Mouse (Mus musculus) limb, embryonic 11.5 days (tissue): ENCODE data around the gene Foxa3. TPM values are rescaled to one million over a fixed set of nuclear protein-coding genes. Genes with fewer than 3 reads are reported as not detected.
A peak's percentile ranks its signal among the peaks of the same experiment; 100 is the strongest.

Experiments
- ATAC-seq: fragments of 200-750 bp; cut with Nextera tagmentation; 2 replicates; pipeline ENCODE4 v1.8.0; 2017; ENCODE audit warnings: low read depth; ENCODE audit not compliant: insufficient number of reproducible peaks, low FRiP score, low TSS enrichment
- DNase-seq: peaks from one replicate; pipeline ENCODE4 v3.0.0-alpha.2; 2015; ENCODE audit warnings: low spot score
- H3K27ac ChIP-seq: fragments of 300-500 bp; sonication (generic); replicated peaks from 2 replicates; pipeline ENCODE4 v1.5.1; 2014; ENCODE audit warnings: low read depth, mild to moderate bottlenecking, low read length
- H3K27me3 ChIP-seq: fragments of 300-500 bp; sonication (generic); 2 replicates; pipeline ENCODE4 v1.6.1; 2014; ENCODE audit warnings: mild to moderate bottlenecking, low read length, mixed read lengths; ENCODE audit not compliant: control insufficient read depth, insufficient read depth
- H3K36me3 ChIP-seq: fragments of 300-500 bp; sonication (generic); 2 replicates; pipeline ENCODE4 v1.6.1; 2014; ENCODE audit warnings: mild to moderate bottlenecking, low read length, moderate library complexity, mixed read lengths; ENCODE audit not compliant: control insufficient read depth, insufficient read depth
- H3K4me1 ChIP-seq: fragments of 300-500 bp; sonication (generic); 2 replicates; pipeline ENCODE4 v1.6.1; 2014; ENCODE audit warnings: low read length, mixed read lengths; ENCODE audit not compliant: control insufficient read depth, insufficient read depth
- H3K4me2 ChIP-seq: fragments of 300-500 bp; sonication (generic); 2 replicates; pipeline ENCODE4 v1.6.1; 2014; ENCODE audit warnings: low read depth, mild to moderate bottlenecking, moderate library complexity; ENCODE audit not compliant: severe bottlenecking
- H3K4me3 ChIP-seq: fragments of 300-500 bp; sonication (generic); 2 replicates; pipeline ENCODE4 v1.5.1; 2014; ENCODE audit warnings: low read depth, low read length
- H3K9ac ChIP-seq: fragments of 300-500 bp; sonication (generic); 2 replicates; pipeline ENCODE4 v1.6.1; 2014; ENCODE audit warnings: mild to moderate bottlenecking, low read length
- H3K9me3 ChIP-seq: fragments of 300-500 bp; sonication (generic); 2 replicates; pipeline ENCODE4 v1.6.1; 2016; ENCODE audit warnings: low read length; ENCODE audit not compliant: control insufficient read depth
- WGBS: fragments of 180-500 bp; shearing (Covaris S2); extraction: QIAGEN DNeasy Blood & Tissue Kit; methylation state at CpG from one replicate; pipeline ENCODE4 v1.1.7; 2014; 5-methylcytosine and 5-hydroxymethylcytosine counted together
- polyA plus RNA-seq: library from polyadenylated mRNA; unstranded; fragments of >200 nt; fragmentation: Nextera tagmentation; extraction: Ambion mirVana; gene quantifications from 2 replicates; pipeline ENCODE4 v1.2.1, GENCODE M21; 2014

Foxa3 gene
- polyA plus RNA-seq, 1 experiment from 2014 or later, result 0.21 TPM

DNA sequence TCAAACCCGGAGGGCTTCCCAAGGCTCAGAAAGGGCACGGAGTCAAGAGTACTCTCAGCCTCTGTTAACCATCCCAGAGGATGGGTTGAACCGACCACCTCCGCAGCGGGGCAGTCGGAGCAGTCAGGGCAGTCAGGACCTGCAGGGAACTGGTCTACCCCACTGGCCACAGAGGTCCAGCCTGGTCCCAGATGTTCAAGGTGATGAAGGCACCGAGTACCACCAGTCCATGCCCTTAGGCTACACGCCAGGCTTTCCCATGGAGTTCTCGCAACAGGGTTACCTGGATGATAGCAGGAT, 31.4 kb upstream of the Foxa3 start:
- ATAC-seq, result peak; percentile 23; the same call in 1 of the 2 replicates
- H3K36me3 ChIP-seq, result peaks cover 11% of the 10 kb centered on the region
- no peaks in the 10 kb centered on the region for H3K4me1 ChIP-seq
- peak overlapping the region; percentile 12; the same call in 1 of the 2 replicates for H3K4me2 ChIP-seq
- H3K9me3 ChIP-seq, result no peaks in the 10 kb centered on the region; the same call in 1 of the 2 replicates
- H3K27me3 ChIP-seq, result no peaks in the 10 kb centered on the region
- WGBS, result 72% methylated on average over 9 of the region's 9 CpGs
- no peak overlapping the region for H3K4me3 ChIP-seq
- no peak overlapping the region for H3K9ac ChIP-seq
- DNase-seq, result no peak
- H3K27ac ChIP-seq, result no peak overlapping the region

DNA sequence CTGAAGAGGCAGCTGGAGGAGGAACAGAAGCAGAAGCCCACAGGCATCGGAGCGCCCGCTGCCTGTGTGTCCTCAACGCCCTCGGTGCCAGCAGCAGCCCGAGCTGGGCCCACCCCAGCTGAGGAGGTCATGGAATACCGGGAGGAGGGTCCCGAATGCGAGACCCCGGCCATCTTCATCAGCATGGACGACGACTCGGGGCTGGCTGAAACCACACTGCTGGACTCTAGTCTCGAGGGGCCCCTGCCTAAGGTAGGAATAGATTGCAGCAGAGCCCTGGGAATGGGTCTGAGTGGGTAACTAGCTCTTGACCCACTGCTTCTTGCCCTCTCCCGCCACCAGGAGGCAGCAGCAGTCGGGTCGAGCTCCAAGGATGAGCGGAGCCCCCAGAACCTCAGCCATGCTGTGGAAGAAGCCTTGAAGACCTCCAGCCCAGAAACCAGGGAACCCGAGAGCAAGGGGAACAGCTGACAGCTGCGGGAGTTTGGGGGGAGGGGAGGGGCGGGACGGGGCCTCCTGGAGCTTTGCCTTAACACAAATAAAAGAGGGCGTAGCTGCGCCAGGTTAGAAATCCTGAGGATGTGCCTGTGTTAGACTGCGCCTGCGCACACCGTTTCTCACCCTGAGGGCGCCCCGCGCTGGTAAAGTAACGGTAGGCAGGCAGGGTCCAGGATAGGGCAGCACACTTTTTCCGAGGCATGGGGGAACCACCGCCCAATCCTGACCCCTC, 30.9 kb upstream of the Foxa3 start, which contains the start of gene Rsph6a:
TSS of gene Rsph6a (plus strand) at position 644 of the 730 bp plus-strand sequence.
- Histone ChIP-seq H3K27ac (no peak within 1 kb of the TSS), H3K4me1 (no peaks in the 10 kb centered on the region), H3K4me2 (peak within 1 kb of the TSS; percentile 12; the same call in 1 of the 2 replicates), H3K4me3 (no peak within 1 kb of the TSS), H3K36me3 (peaks cover 15% of the 10 kb centered on the region), H3K9ac (no peak within 1 kb of the TSS), H3K9me3 (no peaks in the 10 kb centered on the region; the same call in 1 of the 2 replicates), H3K27me3 (no peaks in the 10 kb centered on the region)
- 26% methylated on average over 33 of the region's 33 CpGs for WGBS
- DNase-seq, result peak; percentile 86
- ATAC-seq, result peak; percentile 49; the same call in 1 of the 2 replicates

DNA sequence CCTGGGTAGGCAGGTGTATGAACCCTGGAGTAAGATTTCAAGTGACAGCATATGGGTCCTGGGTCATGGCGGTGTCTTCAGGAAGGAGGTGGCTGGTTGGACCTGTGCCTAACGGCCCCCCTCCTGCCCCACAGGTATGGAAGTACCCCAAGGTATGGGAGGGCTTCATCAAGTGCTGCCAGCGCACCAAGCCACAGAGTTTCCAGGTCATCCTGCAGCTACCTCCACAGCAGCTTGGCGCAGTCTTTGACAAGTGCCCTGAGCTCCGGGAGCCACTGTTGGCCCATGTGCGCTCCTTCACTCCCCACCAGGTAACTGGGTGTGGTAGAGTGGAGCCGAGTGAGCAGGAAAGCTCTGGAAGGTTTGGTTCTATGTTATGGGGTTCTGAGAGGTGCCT, 29.8 kb upstream of the Foxa3 start:
- 89% methylated on average over 7 of the region's 7 CpGs for WGBS
- peaks cover 17% of the 10 kb centered on the region for H3K36me3 ChIP-seq

DNA sequence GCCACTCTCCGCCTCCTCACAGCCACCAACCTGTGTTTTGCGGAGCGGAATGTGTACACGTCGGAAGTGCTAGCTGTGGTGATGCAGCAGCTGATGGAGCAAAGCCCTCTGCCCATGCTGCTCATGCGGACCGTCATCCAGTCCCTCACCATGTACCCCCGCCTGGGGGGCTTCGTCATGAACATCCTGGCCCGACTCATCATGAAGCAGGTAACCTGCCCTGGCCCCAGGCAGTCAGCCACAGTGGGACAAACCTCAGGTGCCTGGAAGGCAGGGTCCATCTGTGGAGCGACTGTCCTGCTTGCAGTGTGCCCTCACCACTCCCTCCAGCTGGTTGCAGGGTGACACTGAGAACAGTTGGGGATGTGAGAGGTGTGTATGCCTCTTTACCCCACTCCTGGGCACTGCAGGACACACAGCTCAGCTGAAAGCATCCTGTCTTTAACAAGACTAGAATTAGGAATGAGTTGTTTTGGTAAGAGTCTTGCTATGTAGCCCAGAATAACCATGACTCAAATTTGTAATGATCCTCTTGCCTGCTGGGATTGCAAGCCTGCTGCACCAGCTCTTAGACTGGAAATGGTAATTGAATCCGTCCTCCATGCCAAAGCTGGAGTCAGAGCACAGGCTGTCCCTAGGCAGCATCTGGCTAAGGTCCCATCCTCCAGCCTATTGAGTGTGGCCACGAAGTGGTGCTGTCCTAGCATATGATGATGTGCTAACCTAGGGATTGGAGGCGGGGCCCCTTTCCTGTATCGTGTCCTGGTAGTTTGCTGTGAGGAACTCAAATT, 29.2 kb upstream of the Foxa3 start:
- WGBS, result 90% methylated on average over 15 of the region's 15 CpGs

More for the DNA sequence above, 29.8 kb upstream of the Foxa3 start:
- Histone ChIP-seq H3K27ac (no peak overlapping the region), H3K9ac (no peak overlapping the region), H3K4me1 (no peaks in the 10 kb centered on the region), H3K27me3 (no peaks in the 10 kb centered on the region), H3K9me3 (no peaks in the 10 kb centered on the region; the same call in 1 of the 2 replicates), H3K4me3 (no peak overlapping the region), H3K4me2 (no peak overlapping the region)
- ATAC-seq (no peak), DNase-seq (no peak)

DNA sequence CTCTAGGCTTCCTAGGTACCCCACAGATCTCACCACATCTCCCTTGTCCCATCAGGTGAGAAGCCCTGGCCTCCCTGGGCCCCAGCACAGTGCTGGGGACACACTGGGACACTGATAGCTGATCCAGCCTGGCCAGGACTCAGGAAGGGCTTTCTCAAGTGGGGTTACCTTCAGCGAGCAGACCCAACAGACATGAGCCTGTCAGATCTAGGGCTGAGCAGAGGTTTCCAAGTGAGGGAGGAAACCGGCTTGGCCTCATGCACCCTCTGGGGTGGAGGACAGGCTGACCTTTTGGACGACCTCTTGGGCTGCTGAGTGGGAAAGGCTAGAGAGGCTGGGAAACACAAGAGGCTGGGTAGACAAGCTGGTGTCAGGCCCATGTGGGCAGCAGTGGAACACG, 27.8 kb upstream of the Foxa3 start:
- Histone ChIP-seq H3K9ac (no peak overlapping the region), H3K27ac (no peak overlapping the region), H3K4me2 (no peak overlapping the region; the same call in 1 of the 2 replicates), H3K4me3 (no peak overlapping the region), H3K9me3 (no peaks in the 10 kb centered on the region), H3K4me1 (no peaks in the 10 kb centered on the region), H3K36me3 (peaks cover 29% of the 10 kb centered on the region), H3K27me3 (no peaks in the 10 kb centered on the region)
- no peak for ATAC-seq
- DNase-seq, result no peak
- 82% methylated on average over 4 of the region's 4 CpGs for WGBS

More for the DNA sequence above, 29.2 kb upstream of the Foxa3 start:
- Histone ChIP-seq H3K4me1 (no peaks in the 10 kb centered on the region), H3K4me2 (no peak overlapping the region), H3K36me3 (peaks cover 17% of the 10 kb centered on the region), H3K4me3 (no peak overlapping the region), H3K9ac (no peak overlapping the region), H3K27me3 (no peaks in the 10 kb centered on the region), H3K9me3 (no peaks in the 10 kb centered on the region; the same call in 1 of the 2 replicates), H3K27ac (no peak overlapping the region)
- ATAC-seq (no peak), DNase-seq (no peak)

DNA sequence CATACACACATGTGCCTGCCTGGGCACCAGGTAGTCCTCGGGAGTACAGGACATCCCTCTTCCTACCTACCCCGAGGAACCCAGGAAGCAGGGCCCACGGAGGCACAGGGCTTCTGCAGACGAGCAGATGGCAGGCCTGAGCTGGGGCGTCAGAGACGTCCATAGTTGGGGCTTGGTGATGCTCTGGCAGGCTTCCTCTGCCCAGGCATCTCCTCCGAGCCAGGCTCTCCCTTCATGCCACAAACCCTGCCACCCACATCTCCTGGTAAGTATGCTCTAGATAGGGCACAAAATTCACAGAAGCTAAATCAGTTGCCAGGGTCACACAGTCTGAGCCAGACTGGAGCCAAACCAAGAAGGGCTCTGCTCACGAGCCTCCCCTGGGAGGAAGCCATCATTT, 26.8 kb upstream of the Foxa3 start:
- Histone ChIP-seq H3K4me1 (no peaks in the 10 kb centered on the region), H3K4me3 (no peak overlapping the region), H3K27me3 (no peaks in the 10 kb centered on the region), H3K4me2 (no peak overlapping the region), H3K27ac (no peak overlapping the region), H3K36me3 (peaks cover 36% of the 10 kb centered on the region), H3K9ac (no peak overlapping the region), H3K9me3 (no peaks in the 10 kb centered on the region)
- DNase-seq (no peak), ATAC-seq (no peak)
- 92% methylated on average over 8 of the region's 8 CpGs for WGBS

DNA sequence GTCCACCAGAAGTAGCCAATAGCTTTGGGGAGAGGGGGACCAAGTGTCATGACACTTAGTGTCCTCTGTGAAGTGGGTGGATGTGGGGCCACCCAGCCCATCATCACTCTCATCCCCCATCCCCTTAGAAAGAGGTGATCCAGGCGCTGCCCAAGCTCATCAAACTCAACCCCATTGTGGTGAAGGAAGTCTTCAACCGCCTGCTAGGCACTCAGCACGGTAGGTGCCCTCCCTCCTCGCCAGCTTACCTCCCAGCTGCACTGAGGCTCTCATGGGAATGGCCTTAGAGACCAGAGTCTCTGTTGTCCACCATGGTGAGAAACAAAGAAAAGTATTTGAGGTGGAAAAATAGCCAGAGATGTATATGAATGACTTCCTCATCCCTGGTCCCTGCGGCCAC, 25.9 kb upstream of the Foxa3 start:
- no peak for DNase-seq
- H3K9ac ChIP-seq, result no peak overlapping the region
- H3K27ac ChIP-seq, result no peak overlapping the region
- H3K9me3 ChIP-seq, result no peaks in the 10 kb centered on the region
- no peaks in the 10 kb centered on the region for H3K27me3 ChIP-seq
- peaks cover 40% of the 10 kb centered on the region for H3K36me3 ChIP-seq
- 94% methylated on average over 5 of the region's 5 CpGs for WGBS
- H3K4me1 ChIP-seq, result no peaks in the 10 kb centered on the region
- no peak overlapping the region for H3K4me3 ChIP-seq
- ATAC-seq, result no peak
- no peak overlapping the region for H3K4me2 ChIP-seq

DNA sequence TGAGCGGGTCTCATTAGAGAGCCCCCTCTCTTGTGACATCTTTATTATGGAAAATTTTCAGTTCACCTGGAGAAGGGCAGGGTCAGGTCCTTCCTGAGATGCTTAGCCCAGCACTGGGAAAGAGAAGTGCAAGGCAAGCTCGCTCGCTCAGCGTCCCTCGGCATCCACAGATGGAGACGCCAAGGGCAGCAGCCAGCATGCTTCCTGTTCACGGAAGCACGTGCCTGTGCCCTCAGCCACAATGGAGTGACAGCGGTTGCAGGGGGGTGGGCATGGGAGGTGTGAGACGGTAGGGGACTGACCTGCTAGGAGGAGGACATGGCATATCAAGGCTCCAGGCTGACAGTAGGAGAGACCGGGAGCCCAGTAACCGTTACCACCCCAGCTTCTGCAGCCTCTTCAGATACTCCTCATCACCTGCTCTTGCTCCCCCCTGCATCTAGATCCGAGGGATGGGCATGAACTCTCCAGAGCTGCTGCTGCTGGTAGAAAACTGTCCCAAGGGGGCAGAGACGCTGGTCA, 24.7 kb upstream of the Foxa3 start:
- Histone ChIP-seq H3K4me2 (no peak overlapping the region), H3K9me3 (no peaks in the 10 kb centered on the region), H3K4me1 (no peaks in the 10 kb centered on the region), H3K27ac (no peak overlapping the region), H3K4me3 (no peak overlapping the region), H3K36me3 (peaks cover 44% of the 10 kb centered on the region), H3K9ac (no peak overlapping the region), H3K27me3 (no peaks in the 10 kb centered on the region)
- ATAC-seq (no peak), DNase-seq (no peak)
- 85% methylated on average over 14 of the region's 14 CpGs for WGBS
